Mouse (Mus musculus) ES-E14 (cell line): ENCODE measurements around the gene Spn.

Experiments used
- HCFC1 ChIP-seq: IDR thresholded peaks from 2 replicates; pipeline ENCODE4 v1.6.1; 2012; ENCODE audit warnings: low read length, inconsistent platforms, borderline replicate concordance; ENCODE audit not compliant: insufficient read depth
- ZNF384 ChIP-seq: IDR thresholded peaks from 2 replicates; pipeline ENCODE4 v1.6.1; 2012; ENCODE audit warnings: low read depth, low read length, inconsistent platforms

- no peak for TF ChIP-seq ZNF384
- no peak for TF ChIP-seq HCFC1
These were observed 39.1 kb downstream of the Spn start for GRCm38 (mm10) chr7:127098521-127098920.
